Mouse (Mus musculus) cortical plate, adult 2 months (tissue): ENCODE measurements around the gene Htt.

ENCODE experiments used
- CTCF ChIP-seq: fragments of 200-500 bp; IDR thresholded peaks from 2 replicates; pipeline ENCODE4 v1.5.1; 2011; ENCODE audit warnings: mild to moderate bottlenecking, control low read depth, low read length; ENCODE audit not compliant: insufficient read depth; ENCODE audit errors: extremely low read depth
- POLR2A ChIP-seq: fragments of 200-500 bp; IDR thresholded peaks from 2 replicates; pipeline ENCODE4 v1.6.1; 2011; ENCODE audit warnings: mild to moderate bottlenecking, low read length, control low read depth; ENCODE audit not compliant: insufficient read depth; ENCODE audit errors: extremely low read depth

DNA sequence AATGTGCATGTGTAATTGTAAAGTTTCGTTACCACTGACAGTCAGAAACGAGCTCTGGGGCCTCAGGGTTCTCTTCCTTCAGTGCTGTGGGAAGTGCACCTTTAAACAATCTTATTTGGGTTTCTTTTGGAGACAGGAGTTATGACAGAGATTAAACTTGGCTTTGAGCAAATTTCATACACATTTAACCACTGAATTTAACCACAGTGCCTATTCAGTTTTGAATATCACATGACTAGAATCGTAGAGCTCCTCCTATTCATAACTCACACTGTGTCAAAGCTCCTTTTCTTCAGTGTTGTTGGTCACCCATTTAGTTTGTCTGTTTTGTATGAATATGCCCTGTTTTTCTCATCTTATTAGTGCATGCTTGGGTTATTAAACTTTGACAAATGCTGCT is 10.3 kb downstream of the Htt start:
- TF ChIP-seq CTCF, result no peak
- TF ChIP-seq POLR2A, result no peak
